In genomic region chr9:96543643-96544640, GRCm38 (mm10) we compare ENCODE assay signal across 7 mouse cellular contexts. TPM values are rescaled to one million over a fixed set of nuclear protein-coding genes. Genes with fewer than 3 reads are reported as not detected.
DNase-seq lines count a peak whose midpoint lies in the region; ATAC-seq and TF ChIP-seq lines count a peak whose summit lies in the region.

No protein-coding gene starts in this region.

- peak overlapping the region; percentile 22; the same call in 1 of the 2 replicates for H3K9ac ChIP-seq in forebrain, embryonic 14.5 days (ENCODE audit: low read length)

- no peaks in the 10 kb centered on the region for H3K27me3 ChIP-seq in cerebellum, adult 2 months (ENCODE audit: control insufficient read depth, insufficient read depth, low read length)
- H3K27me3 ChIP-seq in forebrain, embryonic 14.5 days (replicated peaks; ENCODE audit: control insufficient read depth, insufficient read depth, low read length): no peaks in the 10 kb centered on the region

- ATAC-seq in forebrain, embryonic 14.5 days: peak; percentile 92
- peak; percentile 62 to 88; a peak in 2 of 4 replicates for ATAC-seq in hematopoietic stem cell, adult 5-6 weeks (replicated peaks in 1 of 2; ENCODE audit: insufficient read depth in 1 of 2, low FRiP score in 2 of 2, low TSS enrichment in 1 of 2, low read depth in 1 of 2, poor library complexity in 2 of 2, severe bottlenecking in 2 of 2)
- peak; percentile 100 for ATAC-seq in megakaryocyte, adult 5-6 weeks (ENCODE audit: poor library complexity, severe bottlenecking)

- TF ChIP-seq POLR2A in cerebellum, adult 2 months (IDR thresholded peaks at IDR 0.05; ENCODE audit: borderline replicate concordance, insufficient read depth, low read length): peak; percentile 43; the same call in 1 of the 2 replicates

- peaks cover 5% of the 10 kb centered on the region; the same call in 1 of the 2 replicates for H3K4me1 ChIP-seq in cerebellum, adult 2 months (ENCODE audit: control insufficient read depth, insufficient read depth, low read length)
- H3K4me1 ChIP-seq in forebrain, embryonic 14.5 days (ENCODE audit: control insufficient read depth, insufficient read depth, low read length): no peaks in the 10 kb centered on the region; the same call in 1 of the 2 replicates

- H3K27ac ChIP-seq in cerebellum, adult 2 months (ENCODE audit: insufficient read depth, low read length): no peak overlapping the region
- peak overlapping the region; percentile 52; the same call in 1 of the 2 replicates for H3K27ac ChIP-seq in forebrain, embryonic 14.5 days (ENCODE audit: low read depth, low read length)
- H3K27ac ChIP-seq in left cerebral cortex, adult 2 months: no peak overlapping the region; the same call in 1 of the 2 replicates

- peak; percentile 81 for DNase-seq in adrenal gland, adult 2 months
- peak; percentile 71 to 76 for DNase-seq in cerebellum, adult 2 months
- DNase-seq in forebrain, embryonic 14.5 days (ENCODE audit: low spot score): peak; percentile 77
- DNase-seq in left cerebral cortex, adult 2 months (ENCODE audit: extremely low spot score in 1 of 2, low spot score in 2 of 2): peak; percentile 41 to 44
- DNase-seq in retina, postnatal 1 day: peak; percentile 77

- H3K36me3 ChIP-seq in forebrain, embryonic 14.5 days (ENCODE audit: control insufficient read depth, insufficient read depth, low read length): peaks cover 25% of the 10 kb centered on the region

- peak; percentile 54; the same call in 1 of the 2 replicates for TF ChIP-seq CTCF in cerebellum, adult 2 months (IDR thresholded peaks at IDR 0.05; ENCODE audit: borderline replicate concordance, insufficient read depth, low read depth, low read length)
- peak; percentile 50 for TF ChIP-seq CTCF in left cerebral cortex, adult 2 months (IDR thresholded peaks at IDR 0.05)

- WGBS in cerebellum, adult 2 months: 12% methylated on average over 27 of the region's 27 CpGs
- 32% methylated on average over 27 of the region's 27 CpGs for WGBS in forebrain, embryonic 14.5 days

- H3K4me3 ChIP-seq in cerebellum, adult 2 months (replicated peaks; ENCODE audit: insufficient read depth, low read depth, low read length): peak overlapping the region; percentile 59
- peak overlapping the region; percentile 5; the same call in 1 of the 2 replicates for H3K4me3 ChIP-seq in forebrain, embryonic 14.5 days (ENCODE audit: low read depth, low read length)
- H3K4me3 ChIP-seq in left cerebral cortex, adult 2 months: peak overlapping the region; percentile 19; the same call in 1 of the 2 replicates

- H3K4me2 ChIP-seq in forebrain, embryonic 14.5 days (ENCODE audit: low read length): peak overlapping the region; percentile 47

- H3K9me3 ChIP-seq in forebrain, embryonic 14.5 days (replicated peaks; ENCODE audit: control insufficient read depth, low read length): no peaks in the 10 kb centered on the region

- intact Hi-C loops in left cerebral cortex, adult 2 months (cut with DNase I): no loop called here

RNA-seq across cellular contexts. Expression of gene Gm28729, which starts 18.9 kb away (rescaled TPM):
- under 1 TPM in 1 of 2 experiments, not detected in 1; 0.14 TPM for total RNA-seq in adrenal gland, adult 2 months (2021)
- polyA plus RNA-seq in adrenal gland, adult 2 months (2012; rRNA removed): not detected in 2 replicates
- polyA plus RNA-seq in cerebellum, adult 2 months (2012; rRNA removed): 0.21 and 0.35 TPM in 2 replicates
- 0.28 TPM in 1 of 2 replicates, not detected in the other for polyA plus RNA-seq in forebrain, embryonic 14.5 days (2014; fragmentation: Nextera tagmentation; extraction: Ambion mirVana)
- not detected in 2 replicates for total RNA-seq in hematopoietic stem cell, adult 5-6 weeks (2017)
- total RNA-seq in left cerebral cortex, adult 2 months (2021): not detected
- total RNA-seq in megakaryocyte, adult 5-6 weeks (2015): 0.42 TPM in 1 of 2 replicates, not detected in the other
- 0.20 TPM in 1 of 2 replicates, not detected in the other for total RNA-seq in megakaryocyte, adult 5-6 weeks (2017)

Comparison
In these comparisons a context has a peak if more than half of its experiments do, and no peak if none do; other contexts are left out.
1. H3K4me3 ChIP-seq: peak in every context shown above with its lines; median percentile 59 in cerebellum, adult 2 months; 19 in left cerebral cortex, adult 2 months; 5 in forebrain, embryonic 14.5 days.